Mouse (Mus musculus): ENCODE data around the gene Ugt1a8. TPM values are rescaled to one million over a fixed set of nuclear protein-coding genes. Genes with fewer than 3 reads are reported as not detected.

The Ugt1a8 gene
- polyA plus RNA-seq, 1 experiment: not detected

DNA sequence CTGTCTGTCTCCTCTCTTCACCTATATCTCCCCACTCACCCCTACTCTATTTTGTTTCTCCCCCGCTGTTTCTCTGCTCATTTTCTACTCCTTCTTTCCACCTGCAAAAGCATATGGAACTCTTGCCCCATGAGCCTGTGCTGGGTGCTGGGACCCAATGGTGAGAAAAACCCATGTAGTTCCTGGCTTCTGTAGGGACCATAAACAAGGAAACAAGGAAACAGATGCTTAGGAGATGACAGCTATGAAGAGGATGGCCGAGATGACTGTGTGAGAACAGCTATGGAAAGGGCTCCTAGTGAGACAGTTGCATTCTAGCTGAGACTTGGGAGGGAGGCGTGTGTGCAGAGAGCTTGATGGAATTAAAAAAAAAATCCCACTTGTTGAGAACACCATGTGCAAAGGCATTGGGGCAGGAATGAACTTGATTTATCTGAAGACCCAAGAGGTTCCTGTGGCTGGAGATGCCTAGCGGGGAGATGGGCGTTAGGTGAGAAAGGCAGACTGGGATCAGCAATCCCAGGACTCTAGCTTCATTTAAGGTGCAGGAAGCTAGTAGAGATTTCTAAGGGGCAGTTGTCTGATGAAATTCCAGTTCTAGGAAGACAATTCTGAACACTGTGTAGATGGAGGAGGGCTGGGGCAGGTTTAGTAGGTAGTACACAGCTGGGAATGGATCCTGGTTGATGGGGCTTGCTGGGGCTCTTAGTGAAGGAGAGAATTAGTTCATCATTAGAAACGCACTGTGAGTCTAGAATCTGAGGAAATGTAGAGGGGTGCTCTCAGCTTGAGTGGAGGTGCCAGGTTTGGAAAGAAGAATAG is 143.6 kb downstream of the Ugt1a8 start:
- no peaks in the 10 kb centered on the region for H3K4me1 ChIP-seq
- H3K9me3 ChIP-seq: peaks cover 80% of the 10 kb centered on the region
- H3K27me3 ChIP-seq (replicated peaks): peaks cover 4% of the 10 kb centered on the region
- no peak for TF ChIP-seq FLI1 (IDR thresholded peaks at IDR 0.05; ENCODE audit: low read length)
- no peak for TF ChIP-seq GATA1 (IDR thresholded peaks at IDR 0.05; ENCODE audit: borderline replicate concordance, low read length)
- no peak overlapping the region for H3K4me3 ChIP-seq (replicated peaks)
- no peaks in the 10 kb centered on the region for H3K36me3 ChIP-seq (replicated peaks; ENCODE audit: low read length)

DNA sequence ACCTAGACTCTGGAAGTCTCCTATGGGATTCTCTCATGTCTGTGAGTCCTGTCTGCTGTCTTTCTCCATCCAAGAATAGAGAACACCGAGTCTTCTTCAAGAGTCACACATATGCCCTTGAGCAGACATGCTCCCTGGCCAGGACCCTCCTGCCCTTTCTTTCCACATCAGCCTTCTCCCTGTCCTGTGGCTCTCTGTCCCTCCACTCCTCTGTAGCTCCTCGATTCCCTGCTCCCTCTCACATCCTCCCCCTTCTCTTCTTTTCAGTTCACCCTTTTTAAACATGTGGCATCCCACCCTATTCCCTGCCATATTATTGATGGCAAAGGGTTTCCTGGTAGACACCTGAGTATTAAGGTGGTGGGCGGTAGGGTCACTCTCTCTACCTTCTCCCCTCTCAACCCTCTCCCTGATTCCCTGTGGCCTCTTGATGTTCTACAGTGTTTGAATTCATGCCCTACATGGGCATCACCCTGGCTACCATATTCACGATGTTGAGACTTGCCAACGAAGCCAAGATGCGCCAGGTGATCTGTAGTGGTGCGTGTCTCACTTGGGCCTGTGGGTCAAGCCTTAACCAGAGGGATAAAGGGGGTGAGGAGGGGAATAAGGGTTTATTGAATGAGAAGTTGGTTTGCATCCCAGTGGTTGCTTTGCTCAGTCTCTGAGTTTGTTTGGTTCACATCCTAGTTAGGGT is 144.3 kb downstream of the Ugt1a8 start:
- TF ChIP-seq GATA1 (IDR thresholded peaks at IDR 0.05; ENCODE audit: borderline replicate concordance, low read length) (no peak), FLI1 (IDR thresholded peaks at IDR 0.05; ENCODE audit: low read length) (no peak)
- Histone ChIP-seq H3K9me3 (peaks cover 79% of the 10 kb centered on the region), H3K4me3 (replicated peaks) (peak overlapping the region; percentile 4), H3K27me3 (replicated peaks) (peaks cover 6% of the 10 kb centered on the region), H3K36me3 (replicated peaks; ENCODE audit: low read length) (no peaks in the 10 kb centered on the region), H3K4me1 (no peaks in the 10 kb centered on the region)

DNA sequence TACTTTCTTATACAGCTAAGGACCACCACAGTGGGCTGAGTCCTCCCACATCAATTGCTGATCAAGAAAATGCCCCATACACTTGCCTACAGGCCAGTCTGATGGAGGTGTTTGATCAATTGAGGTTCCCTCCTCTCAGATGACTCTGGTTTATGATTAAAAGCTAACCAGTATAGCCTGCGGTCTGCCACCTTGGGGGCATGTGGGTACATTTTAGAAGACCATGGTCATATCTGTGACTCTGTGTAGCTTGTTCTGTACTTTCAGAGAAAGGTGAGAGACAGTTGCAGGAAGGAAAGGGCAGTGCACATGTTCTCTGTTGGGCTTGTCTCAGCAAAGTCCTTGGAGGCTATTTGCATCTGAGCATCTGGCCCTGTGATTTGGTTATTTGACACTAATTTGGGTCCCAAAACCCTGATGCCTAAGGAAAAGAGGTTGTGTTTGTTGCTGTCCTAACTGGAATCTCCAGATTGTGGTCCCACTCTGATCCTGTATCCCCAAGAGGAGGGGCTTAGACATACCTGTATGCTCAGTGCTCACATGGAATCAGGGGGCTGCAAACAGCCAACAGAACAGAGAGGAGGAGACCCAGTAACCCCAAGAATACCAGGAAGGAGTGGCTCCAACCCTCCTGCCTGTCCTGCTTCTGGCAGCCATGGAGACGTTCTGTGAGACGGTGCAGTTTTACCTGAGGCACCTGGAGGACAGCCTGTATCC is 145.2 kb downstream of the Ugt1a8 start:
- peaks cover 80% of the 10 kb centered on the region for H3K9me3 ChIP-seq
- no peaks in the 10 kb centered on the region for H3K4me1 ChIP-seq
- no peak overlapping the region for H3K4me3 ChIP-seq (replicated peaks)
- H3K27me3 ChIP-seq (replicated peaks): peaks cover 6% of the 10 kb centered on the region
- no peak for TF ChIP-seq FLI1 (IDR thresholded peaks at IDR 0.05; ENCODE audit: low read length)
- H3K36me3 ChIP-seq (replicated peaks; ENCODE audit: low read length): no peaks in the 10 kb centered on the region

DNA sequence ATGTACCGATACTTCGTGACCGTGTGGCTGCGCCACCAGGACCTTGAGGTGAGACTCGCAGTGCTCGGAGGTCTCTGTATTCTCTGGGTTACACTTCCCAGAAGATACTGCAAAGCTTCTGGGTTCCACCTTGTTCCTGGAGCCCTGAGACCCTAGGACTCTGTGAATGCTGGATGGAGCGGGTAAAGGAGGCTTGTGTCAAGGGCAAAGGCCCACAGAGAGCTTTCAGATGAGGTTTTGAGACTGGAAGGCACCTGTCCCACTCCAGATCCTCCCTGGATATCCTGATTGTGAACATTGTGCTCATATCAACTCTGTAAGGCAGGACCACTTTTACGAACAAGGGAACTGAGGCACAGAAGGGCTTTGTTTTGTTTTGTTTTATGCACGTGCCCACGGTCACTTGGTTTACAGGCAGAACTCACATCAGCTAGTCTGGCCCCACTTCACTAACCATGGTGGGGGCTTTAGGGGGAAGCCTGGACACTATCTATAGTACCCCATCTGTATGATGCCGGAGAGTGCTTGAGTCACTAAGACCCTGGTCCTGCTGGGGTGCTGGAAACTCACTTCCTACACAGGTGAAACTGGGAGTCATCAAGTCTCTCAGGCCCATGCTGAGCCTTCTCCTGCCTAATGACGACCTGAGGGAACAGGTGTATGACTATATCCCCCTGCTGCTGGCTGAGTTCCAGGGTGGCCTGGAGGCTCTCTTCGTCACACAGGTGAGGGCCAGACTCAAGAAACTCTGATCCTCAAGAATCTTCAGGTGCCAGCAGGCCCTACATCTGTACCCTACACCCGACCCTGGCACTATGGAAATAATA is 146.0 kb downstream of the Ugt1a8 start:
- peaks cover 6% of the 10 kb centered on the region for H3K27me3 ChIP-seq (replicated peaks)
- peaks cover 81% of the 10 kb centered on the region for H3K9me3 ChIP-seq
- no peak for TF ChIP-seq FLI1 (IDR thresholded peaks at IDR 0.05; ENCODE audit: low read length)
- TF ChIP-seq GATA1 (IDR thresholded peaks at IDR 0.05; ENCODE audit: borderline replicate concordance, low read length): no peak
- no peaks in the 10 kb centered on the region for H3K36me3 ChIP-seq (replicated peaks; ENCODE audit: low read length)
- no peaks in the 10 kb centered on the region for H3K4me1 ChIP-seq
- H3K4me3 ChIP-seq (replicated peaks): no peak overlapping the region

DNA sequence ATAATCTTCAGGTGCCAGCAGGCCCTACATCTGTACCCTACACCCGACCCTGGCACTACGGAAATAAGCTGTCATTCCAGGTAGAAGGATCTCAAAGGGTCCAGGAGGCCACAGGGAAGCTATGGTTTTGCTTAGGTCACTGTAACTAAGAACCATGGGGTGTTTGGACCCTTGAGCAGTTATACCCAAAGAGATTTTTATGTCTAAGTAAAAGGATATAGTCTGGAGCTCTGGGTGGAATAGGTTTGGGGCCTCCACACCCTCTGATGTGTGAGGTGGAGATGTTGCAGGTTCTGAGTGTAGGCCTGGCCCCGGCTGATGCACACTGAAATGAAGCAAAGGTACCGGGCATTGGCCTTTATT is 146.6 kb downstream of the Ugt1a8 start:
- Histone ChIP-seq H3K4me3 (replicated peaks) (no peak overlapping the region), H3K27me3 (replicated peaks) (peaks cover 6% of the 10 kb centered on the region), H3K9me3 (peaks cover 86% of the 10 kb centered on the region), H3K4me1 (no peaks in the 10 kb centered on the region), H3K36me3 (replicated peaks; ENCODE audit: low read length) (no peaks in the 10 kb centered on the region)
- TF ChIP-seq GATA1 (IDR thresholded peaks at IDR 0.05; ENCODE audit: borderline replicate concordance, low read length) (no peak), FLI1 (IDR thresholded peaks at IDR 0.05; ENCODE audit: low read length) (no peak)

DNA sequence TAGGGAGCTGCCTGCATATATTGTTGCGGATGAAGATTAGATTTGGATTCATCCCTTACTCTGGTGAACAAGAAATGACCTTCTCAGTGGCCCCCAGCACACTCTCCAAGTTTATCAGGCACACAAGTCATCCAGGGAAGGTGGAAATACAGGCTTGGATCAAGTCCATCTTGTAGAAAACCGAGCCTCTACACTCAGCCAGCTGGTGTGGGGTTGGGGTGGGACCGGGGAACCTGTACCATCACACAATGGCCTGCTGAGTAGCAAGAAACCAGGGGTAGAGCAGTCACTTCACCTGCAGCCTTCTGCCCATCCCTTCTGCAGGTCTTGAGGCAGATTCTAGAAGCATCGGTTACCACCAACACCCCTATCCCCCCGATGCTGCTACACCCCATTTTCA is 147.0 kb downstream of the Ugt1a8 start:
- Histone ChIP-seq H3K4me3 (replicated peaks) (no peak overlapping the region), H3K4me1 (no peaks in the 10 kb centered on the region), H3K36me3 (replicated peaks; ENCODE audit: low read length) (no peaks in the 10 kb centered on the region), H3K27me3 (replicated peaks) (peaks cover 6% of the 10 kb centered on the region), H3K9me3 (peaks cover 86% of the 10 kb centered on the region)
- no peak for TF ChIP-seq GATA1 (IDR thresholded peaks at IDR 0.05; ENCODE audit: borderline replicate concordance, low read length)
- TF ChIP-seq FLI1 (IDR thresholded peaks at IDR 0.05; ENCODE audit: low read length): no peak

DNA sequence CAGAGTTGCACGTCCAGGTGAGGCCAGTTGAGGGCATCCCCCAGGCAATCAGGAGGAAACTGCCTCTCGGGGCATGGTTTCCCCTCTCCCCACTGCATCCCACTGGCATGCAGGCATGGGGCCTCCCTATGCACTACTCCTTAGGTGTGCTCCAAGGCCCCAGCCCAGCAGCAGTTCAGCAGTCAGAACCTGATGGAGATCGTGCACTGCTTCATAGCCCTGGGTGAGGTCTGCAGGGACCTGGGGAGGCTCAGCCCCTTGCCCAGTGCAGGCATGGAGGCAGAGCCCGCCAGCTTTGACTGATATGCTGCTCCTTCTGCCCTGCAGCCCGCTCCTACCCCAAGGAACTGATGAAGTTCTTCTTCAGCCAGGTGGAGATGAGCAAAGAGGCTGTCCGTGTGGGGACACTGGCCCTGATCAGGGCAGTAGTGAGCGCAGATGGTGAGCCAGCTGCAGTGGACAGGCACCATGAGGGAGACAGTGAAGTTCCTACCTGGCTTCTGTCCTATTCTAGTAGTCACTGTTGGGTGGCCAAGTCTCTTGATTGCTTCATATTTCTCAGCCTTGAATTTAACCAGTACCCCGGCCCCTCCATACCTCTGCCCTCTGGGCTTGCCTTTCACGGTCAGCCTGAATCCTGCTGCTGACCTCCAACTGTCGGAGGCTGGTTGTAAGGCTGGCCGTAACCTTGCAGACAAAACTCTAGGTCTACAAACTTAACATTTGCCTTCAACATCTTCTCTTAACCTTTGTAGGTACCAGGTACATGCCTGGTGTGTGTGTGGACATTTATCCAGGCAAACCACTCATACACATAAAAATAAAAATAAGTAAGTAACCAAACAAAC is 147.7 kb downstream of the Ugt1a8 start:
- Histone ChIP-seq H3K9me3 (peaks cover 85% of the 10 kb centered on the region), H3K4me3 (replicated peaks) (peak overlapping the region; percentile 4)
- no peak for TF ChIP-seq FLI1 (IDR thresholded peaks at IDR 0.05; ENCODE audit: low read length)
- TF ChIP-seq GATA1 (IDR thresholded peaks at IDR 0.05; ENCODE audit: borderline replicate concordance, low read length): no peak

DNA sequence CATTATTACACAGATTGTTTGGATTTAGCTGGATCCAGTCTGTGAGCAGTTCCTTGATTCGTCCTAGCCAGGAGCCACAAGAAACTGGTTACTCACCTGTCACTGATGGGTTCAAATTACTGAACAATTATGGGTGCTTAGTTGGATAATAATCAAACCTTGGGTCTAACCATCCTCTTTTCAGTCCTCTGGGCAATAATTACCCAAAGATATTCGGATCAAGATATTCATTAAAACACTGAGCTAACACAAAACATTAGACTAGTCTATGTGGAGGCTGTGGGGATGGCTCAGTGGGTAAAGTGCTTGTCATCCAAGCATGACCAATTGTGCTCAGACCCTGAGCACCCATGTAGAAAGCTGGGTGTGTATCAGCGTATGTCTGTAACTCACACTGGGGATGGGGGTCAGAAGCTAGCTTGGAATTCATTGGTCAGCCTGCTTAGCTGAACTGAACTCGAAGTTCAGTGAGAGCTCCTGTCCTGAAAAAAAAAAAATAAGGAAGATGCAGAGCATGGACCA is 148.3 kb downstream of the Ugt1a8 start:
- H3K9me3 ChIP-seq: peaks cover 86% of the 10 kb centered on the region
- H3K36me3 ChIP-seq (replicated peaks; ENCODE audit: low read length): no peaks in the 10 kb centered on the region
- H3K27me3 ChIP-seq (replicated peaks): peaks cover 8% of the 10 kb centered on the region
- no peaks in the 10 kb centered on the region for H3K4me1 ChIP-seq
- no peak for TF ChIP-seq GATA1 (IDR thresholded peaks at IDR 0.05; ENCODE audit: borderline replicate concordance, low read length)
- TF ChIP-seq FLI1 (IDR thresholded peaks at IDR 0.05; ENCODE audit: low read length): no peak
- no peak overlapping the region for H3K4me3 ChIP-seq (replicated peaks)

More for the DNA sequence above, 147.7 kb downstream of the Ugt1a8 start:
- Histone ChIP-seq H3K36me3 (replicated peaks; ENCODE audit: low read length) (no peaks in the 10 kb centered on the region), H3K4me1 (no peaks in the 10 kb centered on the region), H3K27me3 (replicated peaks) (peaks cover 6% of the 10 kb centered on the region)
